In the genomic region with DNA sequence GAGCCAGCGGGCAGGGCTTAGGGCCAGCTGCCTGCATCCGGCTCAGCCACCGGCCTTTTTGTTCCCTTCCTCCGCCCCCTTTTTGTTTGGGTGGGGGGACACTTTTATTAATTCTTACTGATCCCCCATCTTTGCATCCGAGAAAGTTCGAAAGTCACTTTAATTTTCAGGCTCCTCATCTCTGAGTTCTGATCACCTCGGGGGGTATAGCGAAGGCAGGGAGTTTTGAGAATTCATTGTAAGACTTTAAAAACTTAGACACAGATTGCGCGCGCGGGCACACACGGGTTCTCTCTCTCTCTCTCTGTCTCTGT, we compare ENCODE assay signal across 9 mouse cellular contexts. TPM values are rescaled to one million over a fixed set of nuclear protein-coding genes. Genes with fewer than 3 reads are reported as not detected.
DNase-seq lines count a peak whose midpoint lies in the region; ATAC-seq lines count a peak whose summit lies in the region.
"Had no signal": no experiment of that assay in that cellular context is flagged by ENCODE, and none has a peak within 500 bp of the region (broad histone marks: within the 10 kb centered on the region; RNA-seq: fewer than 3 reads in every experiment).

No protein-coding gene starts in this region.

- H3K9me3 ChIP-seq in kidney, embryonic 16.5 days (ENCODE audit: low read length), result 0 out of 2 replicates have a peak, but pooled peaks cover 2% of the 10 kb centered on the region
- H3K9me3 ChIP-seq in embryonic facial prominence, embryonic 14.5 days (ENCODE audit: control insufficient read depth, low read length), result no peaks in the 10 kb centered on the region
- H3K9me3 ChIP-seq in intestine, embryonic 16.5 days (ENCODE audit: control insufficient read depth, low read length), result no peaks in the 10 kb centered on the region
- H3K9me3 ChIP-seq in neural tube, embryonic 12.5 days, result no peaks in the 10 kb centered on the region

- H3K27me3 ChIP-seq in kidney, embryonic 16.5 days (ENCODE audit: insufficient read depth, low read length), result no peaks in the 10 kb centered on the region
- no peaks in the 10 kb centered on the region for H3K27me3 ChIP-seq in embryonic facial prominence, embryonic 14.5 days (replicated peaks; ENCODE audit: control insufficient read depth, insufficient read depth, low read length)
- 0 out of 2 replicates have a peak, but pooled peaks cover 7% of the 10 kb centered on the region for H3K27me3 ChIP-seq in intestine, embryonic 16.5 days (replicated peaks; ENCODE audit: control insufficient read depth, insufficient read depth, low read length)
- no peaks in the 10 kb centered on the region for H3K27me3 ChIP-seq in neural tube, embryonic 12.5 days (replicated peaks)
- H3K27me3 ChIP-seq: Patski had no signal

- peak overlapping the region; percentile 99 for H3K27ac ChIP-seq in kidney, embryonic 16.5 days (ENCODE audit: low read length)
- peak overlapping the region; percentile 100 for H3K27ac ChIP-seq in embryonic facial prominence, embryonic 14.5 days (replicated peaks; ENCODE audit: low read depth, low read length)
- peak overlapping the region; percentile 96 for H3K27ac ChIP-seq in intestine, embryonic 16.5 days (ENCODE audit: low read length)
- H3K27ac ChIP-seq in neural tube, embryonic 12.5 days, result peak overlapping the region; percentile 97; the same call in 1 of the 2 replicates

- no peak for ATAC-seq in kidney, embryonic 16.5 days (ENCODE audit: low FRiP score, low TSS enrichment)
- ATAC-seq in embryonic facial prominence, embryonic 14.5 days (ENCODE audit: low read depth), result no peak
- ATAC-seq in intestine, embryonic 16.5 days, result no peak
- ATAC-seq in neural tube, embryonic 12.5 days (ENCODE audit: low FRiP score, low read depth), result no peak
- no peak for ATAC-seq in megakaryocyte progenitor cell, adult 5-6 weeks (replicated peaks; ENCODE audit: poor library complexity)

- peaks cover 17% of the 10 kb centered on the region for H3K4me1 ChIP-seq in kidney, embryonic 16.5 days (ENCODE audit: insufficient read depth, low read length)
- H3K4me1 ChIP-seq in embryonic facial prominence, embryonic 14.5 days (ENCODE audit: control insufficient read depth, insufficient read depth, low read length), result peaks cover 6% of the 10 kb centered on the region
- no peaks in the 10 kb centered on the region for H3K4me1 ChIP-seq in intestine, embryonic 16.5 days (ENCODE audit: control insufficient read depth, insufficient read depth, low read length)
- peaks cover 12% of the 10 kb centered on the region for H3K4me1 ChIP-seq in neural tube, embryonic 12.5 days

- H3K4me3 ChIP-seq in kidney, embryonic 16.5 days (ENCODE audit: low read length), result peak overlapping the region; percentile 75
- peak overlapping the region; percentile 96 for H3K4me3 ChIP-seq in embryonic facial prominence, embryonic 14.5 days (ENCODE audit: low read depth, low read length)
- peak overlapping the region; percentile 70 for H3K4me3 ChIP-seq in intestine, embryonic 16.5 days (ENCODE audit: low read length)
- peak overlapping the region; percentile 91 for H3K4me3 ChIP-seq in neural tube, embryonic 12.5 days

- no peaks in the 10 kb centered on the region for H3K36me3 ChIP-seq in kidney, embryonic 16.5 days (ENCODE audit: insufficient read depth, low read length)
- peaks cover 22% of the 10 kb centered on the region for H3K36me3 ChIP-seq in embryonic facial prominence, embryonic 14.5 days (ENCODE audit: control insufficient read depth, insufficient read depth, low read length)
- no peaks in the 10 kb centered on the region for H3K36me3 ChIP-seq in intestine, embryonic 16.5 days (ENCODE audit: control insufficient read depth, insufficient read depth, low read length)
- peaks cover 6% of the 10 kb centered on the region; the same call in 1 of the 2 replicates for H3K36me3 ChIP-seq in neural tube, embryonic 12.5 days

- H3K9ac ChIP-seq in kidney, embryonic 16.5 days (replicated peaks; ENCODE audit: low read length), result peak overlapping the region; percentile 66
- peak overlapping the region; percentile 66 for H3K9ac ChIP-seq in embryonic facial prominence, embryonic 14.5 days (ENCODE audit: low read depth, low read length)
- H3K9ac ChIP-seq in intestine, embryonic 16.5 days (ENCODE audit: low read depth, low read length), result peak overlapping the region; percentile 29; the same call in 1 of the 2 replicates
- H3K9ac ChIP-seq in neural tube, embryonic 12.5 days, result no peak overlapping the region; the same call in 1 of the 2 replicates

- peak overlapping the region; percentile 72 for H3K4me2 ChIP-seq in kidney, embryonic 16.5 days (replicated peaks; ENCODE audit: low read depth, low read length)
- peak overlapping the region; percentile 62 for H3K4me2 ChIP-seq in embryonic facial prominence, embryonic 14.5 days (ENCODE audit: low read depth, low read length)
- peak overlapping the region; percentile 94 for H3K4me2 ChIP-seq in intestine, embryonic 16.5 days (ENCODE audit: low read depth, low read length)
- H3K4me2 ChIP-seq in neural tube, embryonic 12.5 days (replicated peaks), result peak overlapping the region; percentile 81

- no peak for DNase-seq in kidney, postnatal 36 days
- DNase-seq in embryonic facial prominence, embryonic 14.5 days (ENCODE audit: low spot score), result no peak
- no peak for DNase-seq in cerebellum, adult 8-10 months
- no peak for DNase-seq in cerebellum, postnatal 36 days

- under 1% methylated on average over 13 of the region's 13 CpGs for WGBS in kidney, embryonic 16.5 days
- 3% methylated on average over 13 of the region's 13 CpGs for WGBS in embryonic facial prominence, embryonic 14.5 days
- WGBS in intestine, embryonic 16.5 days, result 2% methylated on average over 13 of the region's 13 CpGs
- WGBS in neural tube, embryonic 12.5 days, result under 1% methylated on average over 13 of the region's 13 CpGs

RNA-seq across cellular contexts. Expression of a gene that starts 0.6 kb away (rescaled TPM):
- 55.0 and 58.4 TPM in 2 replicates for polyA plus RNA-seq in kidney, embryonic 16.5 days (2015; fragmentation: Nextera tagmentation; extraction: Ambion mirVana)
- polyA plus RNA-seq in embryonic facial prominence, embryonic 14.5 days (2014; fragmentation: Nextera tagmentation; extraction: Ambion mirVana), result 158 and 184 TPM in 2 replicates
- polyA plus RNA-seq in intestine, embryonic 16.5 days (2015; fragmentation: Nextera tagmentation; extraction: Ambion mirVana), result 22.0 and 31.9 TPM in 2 replicates
- polyA plus RNA-seq in neural tube, embryonic 12.5 days (2016; fragmentation: Nextera tagmentation; extraction: Ambion mirVana), result 153 and 168 TPM in 2 replicates
- total RNA-seq in megakaryocyte progenitor cell, adult 5-6 weeks (2015), result not detected in 2 replicates
- total RNA-seq in megakaryocyte progenitor cell, adult 5-6 weeks (2017), result not detected in 2 replicates
